Mouse (Mus musculus) liver, embryonic 11.5 days (tissue): ENCODE measurements around the gene Tspyl4. TPM values are rescaled to one million over a fixed set of nuclear protein-coding genes. Genes with fewer than 3 reads are reported as not detected.
A peak's percentile ranks its signal among the peaks of the same experiment; 100 is the strongest.

Experiments used
- ATAC-seq: fragments of 200-750 bp; cut with Nextera tagmentation; replicated peaks from 2 replicates; pipeline ENCODE4 v1.8.0; 2017; ENCODE audit warnings: moderate number of reproducible peaks, mild to moderate bottlenecking, moderate TSS enrichment, moderate library complexity; ENCODE audit not compliant: low FRiP score
- DNase-seq: peaks from one replicate; pipeline ENCODE4 v3.0.0-alpha.2; 2017; ENCODE audit warnings: low spot score
- H3K27ac ChIP-seq: fragments of 300-500 bp; sonication (generic); 2 replicates; pipeline ENCODE4 v1.5.1; 2014; ENCODE audit warnings: mild to moderate bottlenecking, low read depth, low read length, control low read depth
- H3K27me3 ChIP-seq: fragments of 300-500 bp; sonication (generic); replicated peaks from 2 replicates; pipeline ENCODE4 v1.6.1; 2014; ENCODE audit warnings: low read length, mixed read lengths; ENCODE audit not compliant: control insufficient read depth, insufficient read depth
- H3K36me3 ChIP-seq: fragments of 300-500 bp; sonication (generic); 2 replicates; pipeline ENCODE4 v1.6.1; 2014; ENCODE audit warnings: mild to moderate bottlenecking, low read length, moderate library complexity, mixed read lengths; ENCODE audit not compliant: control insufficient read depth, insufficient read depth
- H3K4me1 ChIP-seq: fragments of 300-500 bp; sonication (generic); replicated peaks from 2 replicates; pipeline ENCODE4 v1.6.1; 2014; ENCODE audit warnings: low read length, mixed read lengths; ENCODE audit not compliant: control insufficient read depth, insufficient read depth
- H3K4me2 ChIP-seq: fragments of 300-500 bp; sonication (generic); 2 replicates; pipeline ENCODE4 v1.6.1; 2014; ENCODE audit warnings: mild to moderate bottlenecking, control low read depth, moderate library complexity
- H3K4me3 ChIP-seq: fragments of 300-500 bp; sonication (generic); 2 replicates; pipeline ENCODE4 v1.5.1; 2014; ENCODE audit warnings: low read depth, low read length, control low read depth
- H3K9ac ChIP-seq: fragments of 300-500 bp; sonication (generic); 2 replicates; pipeline ENCODE4 v1.6.1; 2014; ENCODE audit warnings: low read depth, low read length, control low read depth
- H3K9me3 ChIP-seq: fragments of 300-500 bp; sonication (generic); 2 replicates; pipeline ENCODE4 v1.6.1; 2016; ENCODE audit warnings: low read length, inconsistent platforms, mixed read lengths; ENCODE audit not compliant: control insufficient read depth
- WGBS: fragments of 180-500 bp; shearing (Covaris S2); extraction: QIAGEN DNeasy Blood & Tissue Kit; methylation state at CpG from one replicate; pipeline ENCODE4 v1.1.7; 2014; 5-methylcytosine and 5-hydroxymethylcytosine counted together
- polyA plus RNA-seq: library from polyadenylated mRNA; unstranded; fragments of >200 nt; fragmentation: Nextera tagmentation; extraction: Ambion mirVana; gene quantifications from 2 replicates; pipeline ENCODE4 v1.2.1, GENCODE M21; 2014

Tspyl4 gene
- polyA plus RNA-seq, 1 experiment from 2014 or later, result 1.5 TPM

GRCm38 (mm10) chr10:34281211-34281961 is 15.9 kb upstream of the Tspyl4 start:
- Histone ChIP-seq H3K36me3 (no peaks in the 10 kb centered on the region), H3K9me3 (no peaks in the 10 kb centered on the region), H3K4me1 (peaks cover 12% of the 10 kb centered on the region), H3K9ac (peak overlapping the region; percentile 96), H3K4me2 (peak overlapping the region; percentile 91), H3K27ac (peak overlapping the region; percentile 68), H3K4me3 (peak overlapping the region; percentile 98), H3K27me3 (no peaks in the 10 kb centered on the region)
- ATAC-seq, result no peak; the same call in 1 of the 2 replicates
- DNase-seq, result no peak
- 22% methylated on average over 14 of the region's 14 CpGs for WGBS

DNA sequence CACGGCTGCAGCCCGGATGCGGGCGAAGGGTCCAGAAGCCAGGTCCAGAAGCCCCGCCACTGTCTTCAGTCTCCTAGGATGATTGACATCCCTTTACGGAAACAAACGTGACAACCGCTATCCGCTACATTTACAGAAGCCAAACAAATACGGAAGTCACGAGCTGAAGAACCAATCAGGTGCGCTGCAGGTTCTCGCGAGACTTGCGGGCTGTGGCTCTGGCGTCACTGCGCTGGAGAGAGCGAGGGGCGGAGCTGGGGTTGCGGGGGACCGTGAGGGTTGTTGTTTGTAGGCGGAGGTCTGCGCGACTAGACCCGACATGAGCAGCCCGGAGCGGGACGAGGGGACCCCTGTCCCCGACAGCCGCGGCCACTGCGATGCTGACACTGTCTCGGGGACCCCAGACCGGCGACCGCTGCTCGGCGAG is 15.3 kb upstream of the Tspyl4 start, which contains the start of gene Tspyl1:
Gene Tspyl1 (plus strand): TSS at position 229 of the 427 bp plus-strand sequence.
- ATAC-seq, result peak; percentile 95
- Histone ChIP-seq H3K9me3 (no peaks in the 10 kb centered on the region), H3K4me2 (peak within 1 kb of the TSS; percentile 91), H3K4me3 (peak within 1 kb of the TSS; percentile 98), H3K27me3 (no peaks in the 10 kb centered on the region), H3K9ac (peak within 1 kb of the TSS; percentile 96), H3K36me3 (no peaks in the 10 kb centered on the region), H3K27ac (peak within 1 kb of the TSS; percentile 68), H3K4me1 (peaks cover 12% of the 10 kb centered on the region)
- WGBS, result 0% methylated on average over 37 of the region's 38 CpGs
- DNase-seq, result peak; percentile 94

DNA sequence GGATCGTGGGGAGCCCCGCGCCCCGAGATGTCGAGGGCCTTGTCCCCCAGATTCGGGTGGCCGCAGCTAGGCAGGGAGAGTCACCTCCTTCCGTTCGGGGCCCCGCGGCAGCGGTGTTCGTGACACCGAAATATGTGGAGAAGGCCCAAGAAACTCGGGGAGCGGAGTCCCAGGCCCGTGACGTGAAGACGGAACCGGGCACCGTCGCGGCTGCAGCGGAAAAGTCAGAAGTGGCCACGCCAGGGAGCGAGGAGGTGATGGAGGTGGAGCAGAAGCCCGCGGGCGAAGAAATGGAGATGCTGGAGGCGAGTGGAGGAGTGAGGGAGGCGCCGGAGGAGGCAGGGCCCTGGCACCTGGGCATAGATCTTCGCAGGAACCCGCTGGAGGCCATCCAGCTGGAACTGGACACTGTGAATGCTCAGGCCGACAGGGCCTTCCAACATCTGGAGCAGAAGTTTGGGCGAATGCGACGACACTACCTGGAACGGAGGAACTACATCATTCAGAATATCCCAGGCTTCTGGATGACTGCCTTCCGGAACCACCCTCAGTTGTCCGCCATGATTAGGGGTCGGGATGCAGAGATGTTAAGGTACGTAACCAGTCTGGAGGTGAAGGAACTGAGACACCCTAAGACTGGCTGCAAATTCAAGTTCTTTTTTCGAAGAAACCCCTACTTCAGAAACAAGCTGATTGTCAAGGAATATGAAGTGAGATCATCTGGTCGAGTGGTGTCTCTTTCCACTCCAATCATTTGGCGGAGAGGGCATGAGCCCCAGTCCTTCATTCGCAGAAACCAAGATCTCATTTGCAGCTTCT is 14.6 kb upstream of the Tspyl4 start:
- DNase-seq (no peak), ATAC-seq (peak; percentile 48)
- Histone ChIP-seq H3K9ac (peak overlapping the region; percentile 96), H3K9me3 (no peaks in the 10 kb centered on the region), H3K4me1 (peaks cover 12% of the 10 kb centered on the region), H3K4me2 (peak overlapping the region; percentile 91), H3K4me3 (peak overlapping the region; percentile 98), H3K27ac (peak overlapping the region; percentile 56; the same call in 1 of the 2 replicates), H3K27me3 (no peaks in the 10 kb centered on the region), H3K36me3 (no peaks in the 10 kb centered on the region)
- WGBS, result 3% methylated on average over 47 of the region's 47 CpGs

GRCm38 (mm10) chr10:34296911-34297298 is 337 bp upstream of the Tspyl4 start:
- Histone ChIP-seq H3K4me1 (peaks cover 7% of the 10 kb centered on the region), H3K27ac (no peak overlapping the region), H3K9ac (no peak overlapping the region), H3K4me2 (peak overlapping the region; percentile 90), H3K4me3 (peak overlapping the region; percentile 63), H3K27me3 (no peaks in the 10 kb centered on the region), H3K36me3 (no peaks in the 10 kb centered on the region), H3K9me3 (no peaks in the 10 kb centered on the region)
- 10% methylated on average over 13 of the region's 13 CpGs for WGBS
- ATAC-seq (no peak), DNase-seq (no peak)

DNA sequence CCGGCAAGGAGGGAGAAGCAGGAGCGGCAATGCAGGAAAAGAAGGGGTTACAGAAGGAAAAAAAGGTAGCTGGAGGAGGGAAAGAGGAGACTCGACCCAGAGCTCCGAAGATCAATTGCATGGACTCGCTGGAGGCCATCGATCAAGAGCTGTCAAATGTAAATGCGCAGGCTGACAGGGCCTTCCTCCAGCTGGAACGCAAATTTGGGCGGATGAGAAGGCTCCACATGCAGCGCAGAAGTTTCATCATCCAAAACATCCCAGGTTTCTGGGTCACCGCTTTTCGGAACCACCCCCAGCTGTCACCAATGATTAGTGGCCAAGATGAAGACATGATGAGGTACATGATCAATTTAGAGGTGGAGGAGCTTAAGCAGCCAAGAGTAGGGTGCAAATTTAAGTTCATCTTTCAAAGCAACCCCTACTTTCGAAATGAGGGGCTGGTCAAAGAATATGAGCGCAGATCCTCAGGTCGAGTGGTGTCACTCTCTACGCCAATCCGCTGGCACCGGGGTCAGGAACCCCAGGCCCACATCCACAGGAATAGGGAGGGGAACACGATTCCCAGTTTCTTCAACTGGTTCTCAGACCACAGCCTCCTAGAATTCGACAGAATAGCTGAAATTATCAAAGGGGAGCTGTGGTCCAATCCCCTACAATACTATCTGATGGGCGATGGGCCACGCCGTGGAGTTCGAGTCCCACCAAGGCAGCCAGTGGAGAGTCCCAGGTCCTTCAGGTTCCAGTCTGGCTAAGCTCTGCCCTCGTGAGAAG is 925 bp downstream of the Tspyl4 start:
- H3K9ac ChIP-seq, result 0 out of 2 replicates have a peak overlapping the region, but pooled peaks have one; percentile 1
- H3K4me1 ChIP-seq, result peaks cover 7% of the 10 kb centered on the region
- ATAC-seq (0 out of 2 replicates have a peak, but pooled peaks have one; percentile 1), DNase-seq (no peak)
- peak overlapping the region; percentile 63 for H3K4me3 ChIP-seq
- H3K36me3 ChIP-seq, result no peaks in the 10 kb centered on the region
- H3K9me3 ChIP-seq, result no peaks in the 10 kb centered on the region
- H3K27ac ChIP-seq, result no peak overlapping the region
- WGBS, result 47% methylated on average over 25 of the region's 25 CpGs
- peak overlapping the region; percentile 90 for H3K4me2 ChIP-seq
- no peaks in the 10 kb centered on the region for H3K27me3 ChIP-seq

DNA sequence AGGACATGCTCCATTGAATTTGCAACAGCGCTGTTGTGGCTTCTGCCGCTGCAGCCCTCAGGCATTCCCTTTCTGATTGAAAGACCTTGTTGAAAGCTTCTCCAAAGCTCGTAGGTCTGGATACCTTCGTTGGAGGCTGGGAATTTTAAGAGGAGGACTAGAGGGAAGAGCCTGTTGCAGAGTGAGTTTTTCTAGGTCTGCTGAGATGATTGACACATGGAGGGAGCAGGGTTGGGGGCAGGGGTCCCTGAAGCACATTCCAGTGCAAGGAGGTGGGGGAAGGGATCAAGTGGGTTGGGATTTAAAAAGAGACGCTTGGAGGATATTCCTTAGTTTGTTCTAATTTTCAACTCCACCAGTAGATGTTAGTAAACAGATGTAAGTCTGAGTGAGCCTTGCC is 3.1 kb downstream of the Tspyl4 start:
- Histone ChIP-seq H3K4me2 (no peak overlapping the region), H3K4me3 (no peak overlapping the region), H3K36me3 (no peaks in the 10 kb centered on the region), H3K4me1 (peaks cover 7% of the 10 kb centered on the region), H3K27me3 (no peaks in the 10 kb centered on the region), H3K9ac (no peak overlapping the region), H3K9me3 (no peaks in the 10 kb centered on the region), H3K27ac (no peak overlapping the region)
- 54% methylated on average over 5 of the region's 5 CpGs for WGBS
- DNase-seq (no peak), ATAC-seq (no peak)

DNA sequence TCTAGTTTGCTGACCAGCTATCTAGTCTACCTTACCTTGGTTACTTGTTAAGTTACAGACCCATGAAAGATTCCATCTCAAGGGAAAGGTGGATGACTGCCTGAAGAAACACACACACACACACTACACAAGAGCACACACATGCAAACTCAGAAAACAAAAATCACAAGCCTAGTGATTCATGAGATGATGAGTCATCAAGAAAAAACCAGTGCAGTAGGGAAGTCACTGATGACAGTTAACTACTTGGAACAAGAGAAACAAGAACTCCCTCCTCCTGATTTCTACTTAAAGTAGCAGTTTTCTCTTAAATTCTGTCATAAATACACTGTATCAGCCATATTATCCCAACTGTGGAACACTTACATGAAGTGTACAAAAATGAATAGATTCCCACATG is 9.8 kb downstream of the Tspyl4 start:
- no peak overlapping the region for H3K4me2 ChIP-seq
- ATAC-seq, result no peak
- H3K4me1 ChIP-seq, result no peaks in the 10 kb centered on the region
- no peak overlapping the region for H3K27ac ChIP-seq
- H3K4me3 ChIP-seq, result no peak overlapping the region
- H3K9me3 ChIP-seq, result no peaks in the 10 kb centered on the region
- no peaks in the 10 kb centered on the region for H3K27me3 ChIP-seq
- DNase-seq, result no peak
- no peaks in the 10 kb centered on the region for H3K36me3 ChIP-seq
- H3K9ac ChIP-seq, result no peak overlapping the region

DNA sequence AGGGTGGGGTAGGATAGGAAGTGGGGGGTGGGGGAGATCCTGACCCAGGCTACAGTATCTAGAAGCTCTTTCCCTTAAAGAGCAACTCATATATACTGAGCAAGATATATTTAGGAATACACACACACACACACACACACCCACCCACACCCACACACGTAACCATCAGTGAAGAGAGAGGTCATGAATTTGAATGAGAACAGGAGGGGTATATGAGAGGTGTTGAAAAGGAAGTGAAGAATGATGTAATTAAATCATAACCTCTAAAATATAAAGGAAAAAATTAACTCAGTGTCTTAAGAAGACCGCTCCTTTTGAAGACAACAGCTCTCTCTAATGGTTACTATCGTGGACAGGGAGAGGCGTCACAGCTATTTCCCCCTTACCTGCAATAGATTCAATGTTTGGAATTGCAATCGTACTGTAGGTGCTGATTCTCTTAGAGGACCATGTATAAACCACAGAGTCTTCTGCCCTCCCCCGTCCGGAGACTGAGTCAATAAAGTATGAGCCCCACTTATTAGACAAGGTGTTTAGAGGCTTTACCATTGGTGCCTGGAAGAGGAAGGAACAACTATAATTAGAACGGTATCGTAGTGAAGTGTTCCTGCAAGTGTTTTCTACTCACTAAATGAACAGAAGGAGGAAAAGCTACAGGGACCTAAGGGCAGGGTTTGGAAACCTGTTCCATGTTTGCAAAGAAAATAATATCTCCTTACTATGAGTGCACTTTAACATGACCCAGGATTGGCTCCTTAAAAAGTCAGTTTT is 12.9 kb downstream of the Tspyl4 start:
- no peak for DNase-seq

More for the DNA sequence above, 12.9 kb downstream of the Tspyl4 start:
- Histone ChIP-seq H3K4me3 (no peak overlapping the region), H3K27ac (no peak overlapping the region), H3K4me2 (no peak overlapping the region), H3K36me3 (no peaks in the 10 kb centered on the region), H3K9ac (no peak overlapping the region), H3K9me3 (no peaks in the 10 kb centered on the region), H3K27me3 (no peaks in the 10 kb centered on the region), H3K4me1 (no peaks in the 10 kb centered on the region)
- no peak for ATAC-seq
- whole genome bisulfite sequencing, result 75% methylated on average over 9 of the region's 9 CpGs
